Mouse (Mus musculus) lung, adult 2 months (tissue): ENCODE data around the gene Mrpl49.

Source experiments
- CTCF ChIP-seq: fragments of 200-500 bp; IDR thresholded peaks from 2 replicates; pipeline ENCODE4 v1.5.1; 2011; ENCODE audit warnings: mild to moderate bottlenecking, low read length, control low read depth; ENCODE audit not compliant: insufficient read depth
- POLR2A ChIP-seq: fragments of 200-500 bp; IDR thresholded peaks from 2 replicates; pipeline ENCODE4 v1.6.1; 2011; ENCODE audit warnings: low read depth, mild to moderate bottlenecking, control low read depth, low read length, borderline replicate concordance; ENCODE audit errors: extremely low read depth

DNA sequence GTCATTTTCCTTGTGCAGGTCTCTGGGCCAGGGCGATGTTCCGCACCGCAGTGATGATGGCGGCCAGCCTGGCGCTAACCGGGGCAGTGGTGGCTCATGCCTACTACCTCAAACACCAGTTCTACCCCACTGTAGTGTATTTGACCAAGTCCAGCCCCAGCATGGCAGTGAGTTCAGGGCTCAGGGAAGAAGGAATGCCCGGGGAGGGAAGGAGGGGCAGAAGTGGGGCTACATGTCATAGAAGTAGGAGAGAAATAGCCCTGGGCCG lies 9.8 kb downstream of the Mrpl49 start:
- no peak for TF ChIP-seq CTCF
- TF ChIP-seq POLR2A: no peak
